In the genomic region with DNA sequence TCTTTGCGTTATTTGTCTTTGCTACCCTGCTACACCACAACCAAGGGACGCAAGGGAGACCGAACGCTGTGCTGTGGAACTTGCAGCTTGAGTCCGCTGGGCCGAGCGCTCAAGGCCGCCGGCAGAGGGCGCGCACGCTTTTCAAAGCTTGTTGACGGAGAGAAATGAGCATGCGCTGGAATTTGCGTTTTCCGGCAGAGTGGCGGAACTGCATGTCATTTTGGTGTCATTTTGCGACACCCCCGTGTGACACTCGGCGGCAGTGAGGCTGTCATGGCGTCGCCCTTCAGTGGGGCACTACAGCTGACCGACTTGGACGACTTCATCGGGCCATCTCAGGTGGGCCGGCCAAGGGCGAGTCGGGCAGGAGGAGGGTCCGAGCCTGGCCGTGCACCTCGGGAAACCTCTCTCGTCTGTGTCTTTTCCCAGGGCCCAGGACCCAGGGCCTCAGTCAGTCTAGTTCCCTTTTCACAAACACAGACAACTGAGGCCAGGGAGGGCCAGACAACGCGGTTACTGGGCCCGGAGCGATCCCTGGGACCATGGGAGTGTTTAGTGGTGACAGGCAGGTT, we compare ENCODE assay signal across 8 mouse cellular contexts. TPM values are rescaled to one million over a fixed set of nuclear protein-coding genes. Genes with fewer than 3 reads are reported as not detected.
DNase-seq lines count a peak whose midpoint lies in the region; ATAC-seq lines count a peak whose summit lies in the region.

A gene (plus strand): TSS at position 228 of the 572 bp plus-strand sequence.

- peak; percentile 99 for DNase-seq in CD4-positive, CD25-positive, alpha-beta regulatory T cell, adult 2 months (ENCODE audit: low read depth, low spot score)
- DNase-seq in fat pad, adult 2 months (ENCODE audit: extremely low read depth, low read depth, low spot score) = peak; percentile 61
- peak; percentile 99 for DNase-seq in kidney, postnatal 10 days
- DNase-seq in natural killer cell, adult 2 months (ENCODE audit: low spot score in 2 of 2) = peak; percentile 96 to 97

- H3K9me3 ChIP-seq in heart, embryonic 13.5 days = no peaks in the 10 kb centered on the region
- H3K9me3 ChIP-seq in liver, embryonic 12.5 days (replicated peaks) = no peaks in the 10 kb centered on the region
- no peaks in the 10 kb centered on the region for H3K9me3 ChIP-seq in stomach, embryonic 15.5 days

- H3K9ac ChIP-seq in heart, embryonic 13.5 days = peak within 1 kb of the TSS; percentile 97
- peak within 1 kb of the TSS; percentile 84 for H3K9ac ChIP-seq in liver, embryonic 12.5 days
- peak within 1 kb of the TSS; percentile 79 for H3K9ac ChIP-seq in stomach, embryonic 15.5 days

- WGBS in heart, embryonic 13.5 days = under 1% methylated on average over 37 of the region's 37 CpGs
- WGBS in liver, embryonic 12.5 days (ENCODE audit: insufficient replicate concordance) = under 1% methylated on average over 37 of the region's 37 CpGs
- under 1% methylated on average over 37 of the region's 37 CpGs for WGBS in stomach, embryonic 15.5 days

- H3K36me3 ChIP-seq in heart, embryonic 13.5 days = peaks cover 22% of the 10 kb centered on the region
- peaks cover 23% of the 10 kb centered on the region for H3K36me3 ChIP-seq in liver, embryonic 12.5 days
- no peaks in the 10 kb centered on the region for H3K36me3 ChIP-seq in stomach, embryonic 15.5 days

- peak within 1 kb of the TSS; percentile 91 for H3K27ac ChIP-seq in brown adipose tissue, adult 24 weeks (replicated peaks; ENCODE audit: low read depth, low read length)
- peak within 1 kb of the TSS; percentile 55; the same call in 1 of the 2 replicates for H3K27ac ChIP-seq in heart, embryonic 13.5 days (replicated peaks)
- H3K27ac ChIP-seq in liver, embryonic 12.5 days = no peak within 1 kb of the TSS; the same call in 1 of the 2 replicates
- H3K27ac ChIP-seq in stomach, embryonic 15.5 days = no peak within 1 kb of the TSS

- H3K4me3 ChIP-seq in brown adipose tissue, adult 24 weeks (ENCODE audit: insufficient read depth, low read depth, low read length) = peak within 1 kb of the TSS; percentile 80
- peak within 1 kb of the TSS; percentile 91 for H3K4me3 ChIP-seq in heart, embryonic 13.5 days
- peak within 1 kb of the TSS; percentile 79 for H3K4me3 ChIP-seq in liver, embryonic 12.5 days
- peak within 1 kb of the TSS; percentile 78 for H3K4me3 ChIP-seq in stomach, embryonic 15.5 days (replicated peaks)

- H3K4me1 ChIP-seq in brown adipose tissue, adult 24 weeks (ENCODE audit: control insufficient read depth, insufficient read depth, insufficient read length, low read length) = no peaks in the 10 kb centered on the region
- H3K4me1 ChIP-seq in heart, embryonic 13.5 days = peaks cover 15% of the 10 kb centered on the region
- H3K4me1 ChIP-seq in liver, embryonic 12.5 days = peaks cover 18% of the 10 kb centered on the region
- peaks cover 10% of the 10 kb centered on the region for H3K4me1 ChIP-seq in stomach, embryonic 15.5 days

- peak; percentile 77 for ATAC-seq in heart, embryonic 13.5 days (ENCODE audit: extremely low read depth, insufficient number of reproducible peaks, low FRiP score, low TSS enrichment)
- peak; percentile 83 for ATAC-seq in liver, embryonic 12.5 days
- ATAC-seq in stomach, embryonic 15.5 days (ENCODE audit: insufficient read depth, low FRiP score, low read depth) = peak; percentile 81

- peak within 1 kb of the TSS; percentile 90 for H3K4me2 ChIP-seq in heart, embryonic 13.5 days
- peak within 1 kb of the TSS; percentile 87 for H3K4me2 ChIP-seq in liver, embryonic 12.5 days
- H3K4me2 ChIP-seq in stomach, embryonic 15.5 days = peak within 1 kb of the TSS; percentile 75

- peaks cover 14% of the 10 kb centered on the region for H3K27me3 ChIP-seq in heart, embryonic 13.5 days (replicated peaks)
- H3K27me3 ChIP-seq in liver, embryonic 12.5 days (replicated peaks) = peaks cover 27% of the 10 kb centered on the region
- H3K27me3 ChIP-seq in stomach, embryonic 15.5 days (replicated peaks) = no peaks in the 10 kb centered on the region

RNA-seq across cellular contexts. Expression of the gene that starts here (rescaled TPM):
- polyA plus RNA-seq in brown adipose tissue, adult 24 weeks (2012; ENCODE audit: insufficient read depth, insufficient read length, missing spikeins) = 40.5 and 42.4 TPM in 2 replicates
- 27.1 and 30.6 TPM in 2 replicates for polyA plus RNA-seq in heart, embryonic 13.5 days (2015; fragmentation: Nextera tagmentation; extraction: Ambion mirVana)
- polyA plus RNA-seq in liver, embryonic 12.5 days (2016; fragmentation: Nextera tagmentation; extraction: Ambion mirVana) = 18.9 and 19.3 TPM in 2 replicates
- polyA plus RNA-seq in stomach, embryonic 15.5 days (2015; fragmentation: Nextera tagmentation; extraction: Ambion mirVana) = 26.9 and 28.5 TPM in 2 replicates

Comparison
In these comparisons a context has a peak if more than half of its experiments do, and no peak if none do; other contexts are left out.
1. H3K27ac ChIP-seq: peak in brown adipose tissue, adult 24 weeks (single experiment) and heart, embryonic 13.5 days (single experiment); none in liver, embryonic 12.5 days (single experiment) and stomach, embryonic 15.5 days (single experiment).
2. Peak in every context shown above with its lines, with median percentiles within 50 percentile points of each other: DNase-seq, H3K4me3 ChIP-seq, ATAC-seq, H3K4me2 ChIP-seq and H3K9ac ChIP-seq.